Mouse (Mus musculus) heart, embryonic 11.5 days (tissue): ENCODE results near the gene Dmpk. TPM values are rescaled to one million over a fixed set of nuclear protein-coding genes. Genes with fewer than 3 reads are reported as not detected.

Experiments
- ATAC-seq: fragments of 200-750 bp; cut with Nextera tagmentation; replicated peaks from 2 replicates; pipeline ENCODE4 v1.8.0; 2017; ENCODE audit warnings: moderate library complexity; ENCODE audit not compliant: insufficient number of reproducible peaks, low FRiP score, low TSS enrichment
- H3K27ac ChIP-seq: fragments of 300-500 bp; sonication (generic); 2 replicates; pipeline ENCODE4 v1.5.1; 2014; ENCODE audit warnings: mild to moderate bottlenecking, low read depth, low read length
- H3K27me3 ChIP-seq: fragments of 300-500 bp; sonication (generic); 2 replicates; pipeline ENCODE4 v1.6.1; 2014; ENCODE audit warnings: mild to moderate bottlenecking, low read length, mixed read lengths; ENCODE audit not compliant: control insufficient read depth, insufficient read depth
- H3K36me3 ChIP-seq: fragments of 300-500 bp; sonication (generic); 2 replicates; pipeline ENCODE4 v1.6.1; 2014; ENCODE audit warnings: mild to moderate bottlenecking, low read length, moderate library complexity, mixed read lengths; ENCODE audit not compliant: control insufficient read depth, insufficient read depth
- H3K4me1 ChIP-seq: fragments of 300-500 bp; sonication (generic); 2 replicates; pipeline ENCODE4 v1.6.1; 2014; ENCODE audit warnings: low read length; ENCODE audit not compliant: control insufficient read depth, insufficient read depth
- H3K4me2 ChIP-seq: fragments of 300-500 bp; sonication (generic); 2 replicates; pipeline ENCODE4 v1.6.1; 2014; ENCODE audit warnings: mild to moderate bottlenecking, moderate library complexity
- H3K4me3 ChIP-seq: fragments of 300-500 bp; sonication (generic); 2 replicates; pipeline ENCODE4 v1.5.1; 2014; ENCODE audit warnings: low read depth, low read length
- H3K9ac ChIP-seq: fragments of 300-500 bp; sonication (generic); 2 replicates; pipeline ENCODE4 v1.6.1; 2014; ENCODE audit warnings: mild to moderate bottlenecking, low read depth, low read length, moderate library complexity
- H3K9me3 ChIP-seq: fragments of 300-500 bp; sonication (generic); replicated peaks from 2 replicates; pipeline ENCODE4 v1.6.1; 2016; ENCODE audit warnings: low read length; ENCODE audit not compliant: control insufficient read depth
- WGBS: fragments of 180-500 bp; shearing (Covaris S2); extraction: QIAGEN DNeasy Blood & Tissue Kit; methylation state at CpG from one replicate; pipeline ENCODE4 v1.1.7; 2014; ENCODE audit not compliant: insufficient replicate concordance; 5-methylcytosine and 5-hydroxymethylcytosine counted together
- polyA plus RNA-seq: library from polyadenylated mRNA; unstranded; fragments of >200 nt; fragmentation: Nextera tagmentation; extraction: Ambion mirVana; gene quantifications from 2 replicates; pipeline ENCODE4 v1.2.1, GENCODE M21; 2014

Dmpk gene
- polyA plus RNA-seq, 1 experiment from 2014 or later: 17.0 TPM

- Histone ChIP-seq H3K36me3 (0 out of 2 replicates have a peak, but pooled peaks cover 8% of the 10 kb centered on the region), H3K27me3 (peaks cover 6% of the 10 kb centered on the region; the same call in 1 of the 2 replicates), H3K9me3 (no peaks in the 10 kb centered on the region), H3K4me2 (peak overlapping the region; percentile 96), H3K9ac (peak overlapping the region; percentile 92), H3K4me3 (peak overlapping the region; percentile 78), H3K27ac (peak overlapping the region; percentile 98), H3K4me1 (peaks cover 37% of the 10 kb centered on the region)
- under 1% methylated on average over 84 of the region's 87 CpGs for WGBS
- ATAC-seq: no peak
Observed at GRCm38 (mm10) chr7:19094826-19095750, 11.4 kb downstream of the Dmpk start.

GRCm38 (mm10) chr7:19095751-19096110 is 12.1 kb downstream of the Dmpk start:
- peaks cover 37% of the 10 kb centered on the region for H3K4me1 ChIP-seq
- no peaks in the 10 kb centered on the region for H3K9me3 ChIP-seq
- peak overlapping the region; percentile 96 for H3K4me2 ChIP-seq
- H3K36me3 ChIP-seq: 0 out of 2 replicates have a peak, but pooled peaks cover 8% of the 10 kb centered on the region
- no peak; the same call in 1 of the 2 replicates for ATAC-seq
- peak overlapping the region; percentile 92 for H3K9ac ChIP-seq
- H3K27me3 ChIP-seq: peaks cover 6% of the 10 kb centered on the region; the same call in 1 of the 2 replicates
- whole genome bisulfite sequencing: under 1% methylated on average over 19 of the region's 19 CpGs
- peak overlapping the region; percentile 98 for H3K27ac ChIP-seq
- H3K4me3 ChIP-seq: peak overlapping the region; percentile 78

GRCm38 (mm10) chr7:19096421-19096976 is 12.8 kb downstream of the Dmpk start:
- H3K4me1 ChIP-seq: peaks cover 36% of the 10 kb centered on the region
- H3K27ac ChIP-seq: peak overlapping the region; percentile 98
- H3K27me3 ChIP-seq: 0 out of 2 replicates have a peak, but pooled peaks cover 1% of the 10 kb centered on the region
- no peak for ATAC-seq
- H3K36me3 ChIP-seq: 0 out of 2 replicates have a peak, but pooled peaks cover 8% of the 10 kb centered on the region
- H3K4me3 ChIP-seq: peak overlapping the region; percentile 78
- WGBS: 54% methylated on average over 5 of the region's 5 CpGs
- no peaks in the 10 kb centered on the region for H3K9me3 ChIP-seq
- peak overlapping the region; percentile 96 for H3K4me2 ChIP-seq
- peak overlapping the region; percentile 92 for H3K9ac ChIP-seq

DNA sequence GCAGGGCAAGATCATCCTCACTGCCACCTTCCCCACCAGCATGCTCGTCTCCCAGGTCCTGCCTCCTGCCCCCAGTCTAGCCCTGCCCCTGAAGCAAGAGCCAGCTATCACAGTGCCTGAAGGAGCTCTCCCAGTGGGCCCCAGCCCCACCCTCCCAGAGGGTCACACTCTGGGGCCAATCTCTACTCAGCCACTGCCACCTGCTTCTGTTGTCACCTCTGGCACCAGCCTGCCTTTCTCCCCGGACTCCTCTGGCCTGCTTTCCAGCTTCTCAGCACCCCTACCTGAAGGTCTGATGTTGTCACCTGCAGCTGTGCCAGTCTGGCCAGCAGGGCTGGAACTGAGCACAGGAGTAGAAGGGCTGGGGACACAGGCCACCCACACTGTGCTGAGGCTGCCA is 13.6 kb downstream of the Dmpk start:
- Histone ChIP-seq H3K4me3 (no peak overlapping the region), H3K4me2 (no peak overlapping the region), H3K27ac (no peak overlapping the region), H3K9ac (no peak overlapping the region), H3K4me1 (peaks cover 29% of the 10 kb centered on the region), H3K9me3 (no peaks in the 10 kb centered on the region), H3K36me3 (0 out of 2 replicates have a peak, but pooled peaks cover 8% of the 10 kb centered on the region), H3K27me3 (no peaks in the 10 kb centered on the region)
- ATAC-seq: no peak
- WGBS: 32% methylated on average over 2 of the region's 2 CpGs

DNA sequence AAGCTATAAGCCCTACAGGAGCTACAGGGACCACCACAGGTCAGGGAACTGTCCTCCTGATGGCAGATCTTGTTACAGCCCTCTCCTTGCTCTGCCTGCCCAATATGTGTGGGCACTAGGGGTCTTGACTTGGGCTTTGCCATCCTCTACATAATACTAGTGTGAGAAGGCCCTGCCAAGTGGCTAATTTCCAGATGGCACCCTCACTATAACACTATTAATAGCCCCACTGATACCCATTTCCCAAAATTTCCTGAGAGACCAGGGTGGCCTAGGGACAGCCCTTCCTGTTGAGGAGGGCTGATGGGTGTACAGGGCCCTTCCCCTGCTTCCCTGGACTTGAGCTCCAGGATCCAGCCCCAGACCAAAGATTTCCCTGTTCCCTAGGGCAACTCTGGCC is 14.2 kb downstream of the Dmpk start:
- Histone ChIP-seq H3K27me3 (no peaks in the 10 kb centered on the region), H3K4me2 (no peak overlapping the region)

GRCm38 (mm10) chr7:19098811-19099210 is 15.2 kb downstream of the Dmpk start:
- peaks cover 19% of the 10 kb centered on the region for H3K4me1 ChIP-seq
- no peaks in the 10 kb centered on the region for H3K27me3 ChIP-seq
- 72% methylated on average over 7 of the region's 7 CpGs for WGBS
- ATAC-seq: no peak
- H3K4me2 ChIP-seq: no peak overlapping the region
- 0 out of 2 replicates have a peak, but pooled peaks cover 8% of the 10 kb centered on the region for H3K36me3 ChIP-seq
- H3K4me3 ChIP-seq: no peak overlapping the region
- H3K9ac ChIP-seq: no peak overlapping the region
- H3K9me3 ChIP-seq: peaks cover 7% of the 10 kb centered on the region
- no peak overlapping the region for H3K27ac ChIP-seq

More for the DNA sequence above, 14.2 kb downstream of the Dmpk start:
- Histone ChIP-seq H3K36me3 (0 out of 2 replicates have a peak, but pooled peaks cover 8% of the 10 kb centered on the region), H3K4me1 (peaks cover 23% of the 10 kb centered on the region), H3K27ac (no peak overlapping the region), H3K9me3 (peaks cover 2% of the 10 kb centered on the region), H3K4me3 (no peak overlapping the region), H3K9ac (no peak overlapping the region)
- no peak for ATAC-seq

GRCm38 (mm10) chr7:19100290-19100689 is 16.6 kb downstream of the Dmpk start:
- Histone ChIP-seq H3K4me2 (no peak overlapping the region), H3K4me3 (no peak overlapping the region), H3K27me3 (no peaks in the 10 kb centered on the region), H3K27ac (no peak overlapping the region), H3K9ac (no peak overlapping the region), H3K9me3 (peaks cover 7% of the 10 kb centered on the region), H3K4me1 (peaks cover 19% of the 10 kb centered on the region), H3K36me3 (0 out of 2 replicates have a peak, but pooled peaks cover 8% of the 10 kb centered on the region)
- WGBS: 65% methylated on average over 1 of the region's 1 CpGs
- no peak for ATAC-seq

GRCm38 (mm10) chr7:19103741-19104140 is 20.1 kb downstream of the Dmpk start:
- Histone ChIP-seq H3K36me3 (no peaks in the 10 kb centered on the region), H3K27me3 (no peaks in the 10 kb centered on the region), H3K27ac (no peak overlapping the region), H3K9ac (no peak overlapping the region), H3K9me3 (peaks cover 7% of the 10 kb centered on the region), H3K4me3 (no peak overlapping the region), H3K4me1 (0 out of 2 replicates have a peak, but pooled peaks cover 3% of the 10 kb centered on the region), H3K4me2 (no peak overlapping the region)
- ATAC-seq: no peak
